Mouse (Mus musculus): ENCODE results near the gene Zfr. TPM values are rescaled to one million over a fixed set of nuclear protein-coding genes. Genes with fewer than 3 reads are reported as not detected.
A peak's percentile ranks its signal among the peaks of the same experiment; 100 is the strongest.

The Zfr gene
- polyA plus RNA-seq, 2 experiments: 91.6 to 160 TPM

DNA sequence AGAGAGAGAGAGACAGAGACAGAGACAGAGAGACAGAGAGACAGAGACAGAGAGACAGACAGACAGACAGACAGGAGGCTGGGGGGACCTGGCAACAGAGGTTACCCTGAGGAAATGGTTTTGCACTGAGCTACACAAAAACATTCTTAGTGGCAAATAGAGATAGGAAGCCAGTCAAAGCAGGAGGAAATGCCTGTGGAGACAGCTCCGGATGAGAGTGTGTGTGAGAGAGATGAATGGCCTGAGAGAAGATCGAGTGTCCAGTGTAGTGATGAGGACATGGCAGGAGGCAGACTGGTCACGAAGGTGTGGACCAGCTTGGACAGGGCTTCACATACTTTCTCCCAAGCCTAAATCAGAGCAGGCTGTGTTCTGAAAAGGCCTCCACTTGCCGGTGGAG lies 107.4 kb downstream of the Zfr start:
- Histone ChIP-seq H3K4me2 (replicated peaks; ENCODE audit: low read depth, low read length, severe bottlenecking) (no peak overlapping the region), H3K36me3 (ENCODE audit: control insufficient read depth, insufficient read depth, low read length) (no peaks in the 10 kb centered on the region), H3K4me1 (ENCODE audit: control insufficient read depth, insufficient read depth, low read length) (peaks cover 9% of the 10 kb centered on the region; the same call in 1 of the 2 replicates), H3K27ac (replicated peaks; ENCODE audit: low read depth, low read length) (no peak overlapping the region), H3K4me3 (replicated peaks; ENCODE audit: low read length) (no peak overlapping the region), H3K9me3 (ENCODE audit: control insufficient read depth, low read length) (no peaks in the 10 kb centered on the region), H3K9ac (ENCODE audit: low read depth, low read length, severe bottlenecking) (no peak overlapping the region), H3K27me3 (ENCODE audit: control insufficient read depth, insufficient read depth, low read length) (no peaks in the 10 kb centered on the region)
- no peak for ATAC-seq (ENCODE audit: low FRiP score, low read depth)
- DNase-seq (ENCODE audit: low spot score): no peak
- no peak for TF ChIP-seq POLR2A (IDR thresholded peaks at IDR 0.05; ENCODE audit: borderline replicate concordance, extremely low read depth, insufficient read depth, insufficient read length)
- 77% methylated on average over 4 of the region's 4 CpGs for WGBS

DNA sequence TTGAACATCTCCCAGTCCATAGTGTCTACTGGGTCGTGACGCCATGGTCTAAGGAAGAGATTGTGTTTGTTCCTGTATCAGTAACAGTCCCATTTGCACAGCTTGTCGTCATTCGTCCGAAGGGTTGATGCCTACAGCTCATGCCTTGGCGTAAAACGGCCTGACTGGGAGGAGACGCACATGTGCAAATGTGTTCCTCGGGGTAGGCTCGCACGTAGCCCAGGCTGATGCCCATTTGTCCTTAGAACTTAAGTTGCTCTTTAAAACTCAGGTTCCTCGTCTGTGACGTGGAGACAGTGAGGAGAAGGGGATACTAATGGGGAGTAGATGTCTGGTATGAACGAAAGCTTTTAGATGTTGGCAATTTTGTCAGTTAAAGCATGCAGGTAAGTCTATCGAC lies 109.3 kb downstream of the Zfr start:
- ATAC-seq (ENCODE audit: low FRiP score, low read depth): no peak
- 0 out of 2 replicates have a peak, but pooled peaks cover 9% of the 10 kb centered on the region for H3K4me1 ChIP-seq (ENCODE audit: control insufficient read depth, insufficient read depth, low read length)
- no peaks in the 10 kb centered on the region for H3K9me3 ChIP-seq (ENCODE audit: control insufficient read depth, low read length)
- H3K4me2 ChIP-seq (replicated peaks; ENCODE audit: low read depth, low read length, severe bottlenecking): no peak overlapping the region
- 94% methylated on average over 15 of the region's 15 CpGs for WGBS
- no peak overlapping the region for H3K27ac ChIP-seq (replicated peaks; ENCODE audit: low read depth, low read length)
- TF ChIP-seq POLR2A (IDR thresholded peaks at IDR 0.05; ENCODE audit: borderline replicate concordance, extremely low read depth, insufficient read depth, insufficient read length): no peak
- no peak overlapping the region for H3K4me3 ChIP-seq (replicated peaks; ENCODE audit: low read length)
- H3K36me3 ChIP-seq (ENCODE audit: control insufficient read depth, insufficient read depth, low read length): no peaks in the 10 kb centered on the region; the same call in 1 of the 2 replicates
- no peaks in the 10 kb centered on the region for H3K27me3 ChIP-seq (ENCODE audit: control insufficient read depth, insufficient read depth, low read length)
- H3K9ac ChIP-seq (ENCODE audit: low read depth, low read length, severe bottlenecking): no peak overlapping the region
- no peak for DNase-seq (ENCODE audit: low spot score)

DNA sequence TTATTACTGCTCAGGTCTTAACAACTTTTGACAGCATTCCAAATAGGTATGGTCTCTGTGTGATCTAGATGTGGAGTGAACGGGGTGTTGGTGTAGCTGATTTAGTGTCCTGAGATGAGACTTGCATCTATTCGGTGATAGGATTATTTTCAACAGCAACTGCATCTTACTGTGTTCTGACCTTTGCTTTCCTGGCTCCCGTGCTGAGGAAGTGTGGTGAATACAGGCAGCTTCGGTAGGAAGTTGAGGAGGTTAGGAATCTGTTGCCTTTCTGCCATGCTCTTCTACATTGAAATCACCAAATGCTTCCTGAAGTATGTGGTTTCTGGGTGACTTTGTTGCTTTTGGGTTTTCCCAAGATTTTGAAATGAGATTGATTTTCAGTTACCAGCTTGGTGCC lies 109.7 kb downstream of the Zfr start:
- H3K27ac ChIP-seq (replicated peaks; ENCODE audit: low read depth, low read length): no peak overlapping the region
- DNase-seq (ENCODE audit: low spot score) (no peak), ATAC-seq (ENCODE audit: low FRiP score, low read depth) (no peak)
- peaks cover 3% of the 10 kb centered on the region for H3K36me3 ChIP-seq (ENCODE audit: control insufficient read depth, insufficient read depth, low read length)
- no peak overlapping the region for H3K4me2 ChIP-seq (replicated peaks; ENCODE audit: low read depth, low read length, severe bottlenecking)
- peaks cover 9% of the 10 kb centered on the region; the same call in 1 of the 2 replicates for H3K4me1 ChIP-seq (ENCODE audit: control insufficient read depth, insufficient read depth, low read length)
- WGBS: 84% methylated on average over 4 of the region's 4 CpGs
- TF ChIP-seq POLR2A (IDR thresholded peaks at IDR 0.05; ENCODE audit: borderline replicate concordance, extremely low read depth, insufficient read depth, insufficient read length): no peak
- no peaks in the 10 kb centered on the region for H3K27me3 ChIP-seq (ENCODE audit: control insufficient read depth, insufficient read depth, low read length)
- H3K9ac ChIP-seq (ENCODE audit: low read depth, low read length, severe bottlenecking): no peak overlapping the region
- H3K9me3 ChIP-seq (ENCODE audit: control insufficient read depth, low read length): no peaks in the 10 kb centered on the region
- no peak overlapping the region for H3K4me3 ChIP-seq (replicated peaks; ENCODE audit: low read length)

DNA sequence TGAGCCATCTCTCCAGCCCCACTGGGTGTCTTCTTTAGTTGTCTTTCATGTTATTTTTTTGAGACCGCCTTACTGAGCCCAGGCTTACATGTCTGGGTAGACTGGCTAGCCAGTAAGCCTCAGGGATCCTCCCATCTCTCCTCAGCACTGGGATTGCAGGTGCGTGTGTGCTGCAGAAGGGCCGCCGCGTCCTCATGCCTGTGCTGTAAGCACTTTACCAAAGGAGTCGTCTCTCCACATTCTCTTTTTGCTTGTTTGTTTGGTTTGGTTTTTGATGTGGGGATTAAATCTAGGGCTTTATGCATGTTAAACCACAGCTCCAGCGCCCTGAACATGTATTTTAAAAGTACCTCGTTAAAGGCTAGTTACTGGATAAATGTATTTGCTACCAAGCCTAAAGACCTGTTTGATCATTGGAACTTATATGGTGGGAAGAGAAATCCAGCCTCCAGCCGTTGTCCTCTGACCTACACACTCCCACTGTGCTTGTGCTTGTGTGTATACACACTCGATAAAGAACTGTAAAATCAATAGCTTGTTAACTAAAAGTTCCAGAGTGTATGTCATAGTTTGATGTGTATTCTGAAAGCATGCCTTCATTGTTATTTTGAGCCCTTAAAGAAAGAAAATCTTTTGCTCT lies 112.1 kb downstream of the Zfr start:
- Histone ChIP-seq H3K9me3 (ENCODE audit: control insufficient read depth, low read length) (no peaks in the 10 kb centered on the region), H3K9ac (ENCODE audit: low read depth, low read length, severe bottlenecking) (no peak overlapping the region), H3K27me3 (ENCODE audit: control insufficient read depth, insufficient read depth, low read length) (no peaks in the 10 kb centered on the region), H3K27ac (replicated peaks; ENCODE audit: low read depth, low read length) (no peak overlapping the region; the same call in 1 of the 2 replicates), H3K36me3 (ENCODE audit: control insufficient read depth, insufficient read depth, low read length) (peaks cover 25% of the 10 kb centered on the region), H3K4me3 (replicated peaks; ENCODE audit: low read length) (no peak overlapping the region), H3K4me1 (ENCODE audit: control insufficient read depth, insufficient read depth, low read length) (peaks cover 8% of the 10 kb centered on the region; the same call in 1 of the 2 replicates), H3K4me2 (replicated peaks; ENCODE audit: low read depth, low read length, severe bottlenecking) (no peak overlapping the region)
- TF ChIP-seq POLR2A (IDR thresholded peaks at IDR 0.05; ENCODE audit: borderline replicate concordance, extremely low read depth, insufficient read depth, insufficient read length): no peak
- 57% methylated on average over 10 of the region's 10 CpGs for WGBS
- no peak for DNase-seq (ENCODE audit: low spot score)
- no peak for ATAC-seq (ENCODE audit: low FRiP score, low read depth)

DNA sequence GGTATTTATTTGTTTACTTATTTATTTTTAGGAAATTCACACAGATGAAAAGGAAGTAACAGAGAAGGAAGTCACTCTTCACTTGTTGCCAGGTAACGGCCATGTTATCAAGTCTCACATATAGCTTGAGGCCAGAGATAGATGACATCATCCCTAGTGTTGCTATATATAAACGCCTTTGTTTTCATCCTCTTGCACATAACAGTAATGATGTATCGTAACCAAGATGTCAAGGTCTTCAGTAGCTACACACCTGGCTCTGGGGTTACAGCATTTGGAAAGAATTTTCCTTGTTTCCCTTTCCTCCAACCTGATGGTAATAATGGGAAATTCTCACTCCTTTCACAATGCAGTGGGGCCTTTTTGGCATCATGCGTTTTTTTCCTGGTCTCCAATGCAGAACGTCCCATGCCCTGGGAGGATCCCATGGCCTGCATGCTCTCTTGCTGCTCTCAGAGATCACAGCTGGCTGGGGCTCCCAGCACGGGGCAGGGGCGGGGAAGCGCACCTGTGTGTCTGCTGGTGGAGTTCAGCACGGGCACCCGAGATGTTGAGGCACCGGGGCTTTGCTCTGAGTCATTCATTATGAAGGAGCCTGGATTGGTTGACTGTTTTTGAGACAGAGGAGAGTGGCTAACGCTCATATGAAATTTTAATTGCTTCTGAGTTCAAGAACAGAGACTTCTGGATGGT lies 112.8 kb downstream of the Zfr start:
- H3K4me1 ChIP-seq (ENCODE audit: control insufficient read depth, insufficient read depth, low read length): peaks cover 8% of the 10 kb centered on the region; the same call in 1 of the 2 replicates
- no peak for TF ChIP-seq POLR2A (IDR thresholded peaks at IDR 0.05; ENCODE audit: borderline replicate concordance, extremely low read depth, insufficient read depth, insufficient read length)
- peak; percentile 54; the same call in 1 of the 2 replicates for ATAC-seq (ENCODE audit: low FRiP score, low read depth)
- H3K9ac ChIP-seq (ENCODE audit: low read depth, low read length, severe bottlenecking): no peak overlapping the region
- no peak overlapping the region for H3K27ac ChIP-seq (replicated peaks; ENCODE audit: low read depth, low read length)
- peaks cover 26% of the 10 kb centered on the region for H3K36me3 ChIP-seq (ENCODE audit: control insufficient read depth, insufficient read depth, low read length)
- no peak overlapping the region for H3K4me3 ChIP-seq (replicated peaks; ENCODE audit: low read length)
- 47% methylated on average over 12 of the region's 12 CpGs for WGBS
- H3K9me3 ChIP-seq (ENCODE audit: control insufficient read depth, low read length): no peaks in the 10 kb centered on the region
- H3K4me2 ChIP-seq (replicated peaks; ENCODE audit: low read depth, low read length, severe bottlenecking): no peak overlapping the region
- DNase-seq (ENCODE audit: low spot score): peak; percentile 59
- no peaks in the 10 kb centered on the region for H3K27me3 ChIP-seq (ENCODE audit: control insufficient read depth, insufficient read depth, low read length)
